Mouse (Mus musculus) kidney, adult 2 months (tissue): Measurements from ENCODE around the gene Psme3.

Experiments
- CTCF ChIP-seq: fragments of 200-500 bp; conservative IDR thresholded peaks from 2 replicates; pipeline ENCODE4 v1.5.1; 2011; ENCODE audit warnings: low read depth, mild to moderate bottlenecking, control low read depth, low read length, moderate library complexity, mixed read lengths; ENCODE audit not compliant: insufficient read depth, insufficient read length
- POLR2A ChIP-seq: fragments of 200-500 bp; IDR thresholded peaks from one replicate; pipeline ENCODE4 v1.6.1; 2011; ENCODE audit warnings: low read depth, low read length, control low read depth

GRCm38 (mm10) chr11:101311083-101311482 is 4.9 kb upstream of the Psme3 start:
- TF ChIP-seq POLR2A: no peak
- no peak for TF ChIP-seq CTCF
